In the genomic region with DNA sequence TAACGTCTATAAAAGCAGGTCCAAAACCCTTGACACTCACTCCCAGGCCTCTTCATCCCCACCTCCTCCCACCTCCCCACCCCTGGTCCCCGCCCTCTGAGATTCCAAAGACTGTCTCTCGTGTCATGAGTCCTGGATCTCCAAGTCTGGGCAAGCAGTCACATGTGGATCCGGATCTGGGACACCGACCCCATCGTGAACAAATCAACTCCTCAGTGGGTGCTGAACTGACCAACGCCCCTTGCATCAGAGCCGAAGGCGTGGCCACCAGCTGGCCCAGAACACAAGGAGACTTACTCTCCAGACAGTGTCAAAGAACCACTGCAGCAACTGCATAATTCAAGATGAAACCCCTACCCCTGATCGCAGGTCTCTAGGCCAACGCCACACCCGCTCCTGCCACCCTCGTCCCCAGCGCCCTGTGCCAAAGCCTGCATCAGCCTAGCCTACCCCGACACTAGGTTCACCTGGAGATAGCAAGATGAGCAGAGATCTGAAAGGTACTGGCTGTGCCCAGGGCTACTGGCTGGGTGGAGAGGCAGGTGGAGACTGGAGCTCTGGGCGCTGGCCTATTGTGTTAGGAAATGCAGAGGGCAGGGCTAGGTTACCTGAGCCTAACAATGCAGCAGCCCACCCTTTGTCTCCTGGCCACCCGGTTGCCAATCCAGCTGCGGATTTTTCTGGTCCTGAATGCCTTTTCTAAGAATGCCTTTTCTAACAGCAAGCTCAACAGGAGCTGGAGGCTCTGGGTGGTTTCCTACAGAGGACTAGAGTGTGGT, we compare ENCODE assay signal across 14 mouse cellular contexts. TPM values are rescaled to one million over a fixed set of nuclear protein-coding genes. Genes with fewer than 3 reads are reported as not detected.
"Had no signal": no experiment of that assay in that cellular context is flagged by ENCODE, and none has a peak within 500 bp of the region (broad histone marks: within the 10 kb centered on the region; RNA-seq: fewer than 3 reads in every experiment).

A gene (minus strand): TSS at position 533 of the 779 bp plus-strand sequence.

- H3K9ac ChIP-seq: limb, embryonic 15.5 days; liver, embryonic 12.5 days; lung, embryonic 14.5 days; midbrain, embryonic 12.5 days had no signal

- H3K27ac ChIP-seq: limb, embryonic 15.5 days; liver, embryonic 12.5 days; midbrain, embryonic 12.5 days had no signal

- ATAC-seq: liver, embryonic 12.5 days; midbrain, embryonic 16.5 days had no signal

- H3K4me2 ChIP-seq: limb, embryonic 15.5 days; liver, embryonic 12.5 days; lung, embryonic 14.5 days; midbrain, embryonic 12.5 days had no signal

- H3K9me3 ChIP-seq: limb, embryonic 15.5 days; liver, embryonic 12.5 days; midbrain, embryonic 12.5 days had no signal

- H3K36me3 ChIP-seq: limb, embryonic 15.5 days; liver, embryonic 12.5 days; midbrain, embryonic 12.5 days had no signal

- H3K4me1 ChIP-seq: limb, embryonic 15.5 days; liver, embryonic 12.5 days; midbrain, embryonic 12.5 days had no signal

- DNase-seq: kidney, adult 8-10 months; kidney, postnatal 25 days; layer of hippocampus, postnatal 36 days; lung, embryonic 14.5 days; right cerebral cortex, postnatal 4 days; spleen, adult 18-20 months; thymus, postnatal 36 days had no signal

- H3K4me3 ChIP-seq: limb, embryonic 15.5 days; liver, embryonic 12.5 days; midbrain, embryonic 12.5 days had no signal

- H3K27me3 ChIP-seq: limb, embryonic 15.5 days; liver, embryonic 12.5 days; midbrain, embryonic 12.5 days had no signal

RNA-seq across cellular contexts. Expression of the gene that starts here (rescaled TPM):
- polyA plus RNA-seq: liver, embryonic 12.5 days; liver, embryonic 16.5 days; lung, embryonic 14.5 days; midbrain, embryonic 12.5 days; neural tube, embryonic 11.5 days; stomach, embryonic 16.5 days had no signal
